Mouse (Mus musculus) stomach, embryonic 15.5 days (tissue): ENCODE data around the gene Smarca2. TPM values are rescaled to one million over a fixed set of nuclear protein-coding genes. Genes with fewer than 3 reads are reported as not detected.

ENCODE experiments used
- ATAC-seq: fragments of 200-750 bp; cut with Nextera tagmentation; 2 replicates; pipeline ENCODE4 v1.8.0; 2017; ENCODE audit warnings: low read depth, moderate number of reproducible peaks, moderate TSS enrichment; ENCODE audit not compliant: insufficient read depth, low FRiP score
- H3K27ac ChIP-seq: fragments of 300-500 bp; sonication (generic); 2 replicates; pipeline ENCODE4 v1.5.1; 2015; ENCODE audit warnings: mild to moderate bottlenecking, inconsistent platforms
- H3K27me3 ChIP-seq: fragments of 300-500 bp; sonication (generic); replicated peaks from 2 replicates; pipeline ENCODE4 v1.6.1; 2015; ENCODE audit warnings: inconsistent platforms
- H3K36me3 ChIP-seq: fragments of 300-500 bp; sonication (generic); 2 replicates; pipeline ENCODE4 v1.6.1; 2015; ENCODE audit warnings: inconsistent platforms
- H3K4me1 ChIP-seq: fragments of 300-500 bp; sonication (generic); 2 replicates; pipeline ENCODE4 v1.6.1; 2015; ENCODE audit warnings: inconsistent platforms
- H3K4me2 ChIP-seq: fragments of 300-500 bp; sonication (generic); 2 replicates; pipeline ENCODE4 v1.6.1; 2015; ENCODE audit warnings: mild to moderate bottlenecking, inconsistent platforms
- H3K4me3 ChIP-seq: fragments of 300-500 bp; sonication (generic); replicated peaks from 2 replicates; pipeline ENCODE4 v1.5.1; 2015; ENCODE audit warnings: inconsistent platforms
- H3K9ac ChIP-seq: fragments of 300-500 bp; sonication (generic); 2 replicates; pipeline ENCODE4 v1.6.1; 2015; ENCODE audit warnings: inconsistent platforms
- H3K9me3 ChIP-seq: fragments of 300-500 bp; sonication (generic); 2 replicates; pipeline ENCODE4 v1.6.1; 2016; ENCODE audit warnings: inconsistent platforms
- WGBS: fragments of 180-500 bp; shearing (Covaris S2); methylation state at CpG from one replicate; pipeline ENCODE4 v1.1.7; 2015; 5-methylcytosine and 5-hydroxymethylcytosine counted together
- polyA plus RNA-seq: library from polyadenylated mRNA; unstranded; fragments of >200 nt; fragmentation: Nextera tagmentation; extraction: Ambion mirVana; gene quantifications from 2 replicates; pipeline ENCODE4 v1.2.1, GENCODE M21; 2015

Gene Smarca2
- polyA plus RNA-seq, 1 experiment from 2014 or later = 46.3 TPM

GRCm38 (mm10) chr19:26605438-26606320 is 829 bp downstream of the Smarca2 start:
- peak overlapping the region; percentile 60 for H3K9ac ChIP-seq
- H3K9me3 ChIP-seq = no peaks in the 10 kb centered on the region
- WGBS = under 1% methylated on average over 44 of the region's 44 CpGs
- peak overlapping the region; percentile 97 for H3K27ac ChIP-seq
- peak overlapping the region; percentile 98 for H3K4me2 ChIP-seq
- H3K27me3 ChIP-seq = no peaks in the 10 kb centered on the region
- peaks cover 10% of the 10 kb centered on the region for H3K4me1 ChIP-seq
- peak overlapping the region; percentile 73 for H3K4me3 ChIP-seq
- no peak for ATAC-seq
- H3K36me3 ChIP-seq = no peaks in the 10 kb centered on the region

- Histone ChIP-seq H3K4me1 (peaks cover 10% of the 10 kb centered on the region), H3K4me2 (peak overlapping the region; percentile 98), H3K9ac (peak overlapping the region; percentile 60), H3K27me3 (no peaks in the 10 kb centered on the region), H3K36me3 (no peaks in the 10 kb centered on the region), H3K27ac (peak overlapping the region; percentile 97), H3K9me3 (no peaks in the 10 kb centered on the region), H3K4me3 (peak overlapping the region; percentile 73)
- ATAC-seq = peak; percentile 20; the same call in 1 of the 2 replicates
- 0% methylated on average over 59 of the region's 63 CpGs for WGBS
Observed at GRCm38 (mm10) chr19:26606321-26607155, 1.7 kb downstream of the Smarca2 start.

- H3K4me1 ChIP-seq = peaks cover 10% of the 10 kb centered on the region
- H3K36me3 ChIP-seq = no peaks in the 10 kb centered on the region
- H3K27ac ChIP-seq = peak overlapping the region; percentile 97
- 1% methylated on average over 53 of the region's 56 CpGs for WGBS
- H3K27me3 ChIP-seq = no peaks in the 10 kb centered on the region
- H3K4me3 ChIP-seq = peak overlapping the region; percentile 73
- peak; percentile 25; the same call in 1 of the 2 replicates for ATAC-seq
- no peaks in the 10 kb centered on the region for H3K9me3 ChIP-seq
- peak overlapping the region; percentile 48 for H3K9ac ChIP-seq
- H3K4me2 ChIP-seq = peak overlapping the region; percentile 98
Observed at GRCm38 (mm10) chr19:26607156-26607536, 2.3 kb downstream of the Smarca2 start.

GRCm38 (mm10) chr19:26607551-26608433 is 2.9 kb downstream of the Smarca2 start:
- Histone ChIP-seq H3K9ac (peak overlapping the region; percentile 48), H3K27me3 (no peaks in the 10 kb centered on the region), H3K4me3 (peak overlapping the region; percentile 73), H3K27ac (peak overlapping the region; percentile 97), H3K4me2 (peak overlapping the region; percentile 98), H3K9me3 (no peaks in the 10 kb centered on the region), H3K4me1 (peaks cover 10% of the 10 kb centered on the region), H3K36me3 (no peaks in the 10 kb centered on the region)
- no peak for ATAC-seq
- 2% methylated on average over 39 of the region's 39 CpGs for WGBS

GRCm38 (mm10) chr19:26608434-26608812 is 3.6 kb downstream of the Smarca2 start:
- H3K4me2 ChIP-seq = peak overlapping the region; percentile 98
- no peaks in the 10 kb centered on the region for H3K36me3 ChIP-seq
- no peak overlapping the region for H3K27ac ChIP-seq
- H3K9me3 ChIP-seq = no peaks in the 10 kb centered on the region
- peak overlapping the region; percentile 73 for H3K4me3 ChIP-seq
- no peaks in the 10 kb centered on the region for H3K27me3 ChIP-seq
- WGBS = 30% methylated on average over 7 of the region's 7 CpGs
- H3K4me1 ChIP-seq = peaks cover 10% of the 10 kb centered on the region
- ATAC-seq = no peak
- H3K9ac ChIP-seq = no peak overlapping the region; the same call in 1 of the 2 replicates

- WGBS = 46% methylated on average over 2 of the region's 2 CpGs
- no peak overlapping the region for H3K4me2 ChIP-seq
- ATAC-seq = no peak
Observed at GRCm38 (mm10) chr19:26609637-26610036, 4.8 kb downstream of the Smarca2 start.

GRCm38 (mm10) chr19:26612995-26613394 is 8.1 kb downstream of the Smarca2 start:
- Histone ChIP-seq H3K4me1 (peaks cover 13% of the 10 kb centered on the region), H3K4me2 (no peak overlapping the region), H3K27ac (0 out of 2 replicates have a peak overlapping the region, but pooled peaks have one; percentile 11), H3K4me3 (no peak overlapping the region), H3K9ac (no peak overlapping the region), H3K36me3 (no peaks in the 10 kb centered on the region), H3K9me3 (no peaks in the 10 kb centered on the region), H3K27me3 (no peaks in the 10 kb centered on the region)
- ATAC-seq = no peak
- WGBS = 42% methylated on average over 4 of the region's 4 CpGs

More at GRCm38 (mm10) chr19:26609637-26610036, 4.8 kb downstream of the Smarca2 start:
- Histone ChIP-seq H3K4me3 (no peak overlapping the region), H3K9me3 (no peaks in the 10 kb centered on the region), H3K36me3 (no peaks in the 10 kb centered on the region), H3K27ac (no peak overlapping the region), H3K27me3 (no peaks in the 10 kb centered on the region), H3K9ac (no peak overlapping the region), H3K4me1 (peaks cover 16% of the 10 kb centered on the region)

- Histone ChIP-seq H3K27me3 (no peaks in the 10 kb centered on the region), H3K4me2 (no peak overlapping the region), H3K4me3 (no peak overlapping the region), H3K4me1 (peaks cover 7% of the 10 kb centered on the region; the same call in 1 of the 2 replicates), H3K36me3 (no peaks in the 10 kb centered on the region), H3K9me3 (no peaks in the 10 kb centered on the region), H3K27ac (0 out of 2 replicates have a peak overlapping the region, but pooled peaks have one; percentile 11), H3K9ac (no peak overlapping the region)
- no peak; the same call in 1 of the 2 replicates for ATAC-seq
- WGBS = 44% methylated on average over 5 of the region's 5 CpGs
Observed at GRCm38 (mm10) chr19:26613665-26614064, 8.8 kb downstream of the Smarca2 start.

GRCm38 (mm10) chr19:26616271-26616670 is 11.4 kb downstream of the Smarca2 start:
- WGBS = 76% methylated on average over 1 of the region's 1 CpGs
- H3K9ac ChIP-seq = no peak overlapping the region
- no peak overlapping the region for H3K27ac ChIP-seq
- no peak for ATAC-seq
- H3K27me3 ChIP-seq = no peaks in the 10 kb centered on the region
- peaks cover 7% of the 10 kb centered on the region; the same call in 1 of the 2 replicates for H3K4me1 ChIP-seq
- no peaks in the 10 kb centered on the region for H3K9me3 ChIP-seq
- no peak overlapping the region for H3K4me2 ChIP-seq
- no peak overlapping the region for H3K4me3 ChIP-seq
- H3K36me3 ChIP-seq = 0 out of 2 replicates have a peak, but pooled peaks cover 6% of the 10 kb centered on the region

- Histone ChIP-seq H3K9me3 (no peaks in the 10 kb centered on the region), H3K4me2 (no peak overlapping the region), H3K27me3 (no peaks in the 10 kb centered on the region), H3K27ac (no peak overlapping the region), H3K4me1 (peaks cover 7% of the 10 kb centered on the region; the same call in 1 of the 2 replicates), H3K36me3 (0 out of 2 replicates have a peak, but pooled peaks cover 7% of the 10 kb centered on the region), H3K9ac (no peak overlapping the region), H3K4me3 (no peak overlapping the region)
- 81% methylated on average over 5 of the region's 5 CpGs for WGBS
- ATAC-seq = no peak
Observed at GRCm38 (mm10) chr19:26617287-26617686, 12.4 kb downstream of the Smarca2 start.
